Mouse (Mus musculus) forebrain, embryonic 13.5 days (tissue): Measurements from ENCODE around the gene Rcc2. TPM values are rescaled to one million over a fixed set of nuclear protein-coding genes. Genes with fewer than 3 reads are reported as not detected.

Experiments used
- ATAC-seq: fragments of 200-750 bp; cut with Nextera tagmentation; 2 replicates; pipeline ENCODE4 v1.8.0; 2017
- H3K27ac ChIP-seq: fragments of 300-500 bp; sonication (generic); 2 replicates; pipeline ENCODE4 v1.5.1; 2015; ENCODE audit warnings: inconsistent platforms, mild to moderate bottlenecking, moderate library complexity
- H3K27me3 ChIP-seq: fragments of 300-500 bp; sonication (generic); 2 replicates; pipeline ENCODE4 v1.6.1; 2015; ENCODE audit warnings: mild to moderate bottlenecking, inconsistent platforms
- H3K36me3 ChIP-seq: fragments of 300-500 bp; sonication (generic); 2 replicates; pipeline ENCODE4 v1.6.1; 2015; ENCODE audit warnings: mild to moderate bottlenecking, inconsistent platforms; ENCODE audit not compliant: poor library complexity, severe bottlenecking
- H3K4me1 ChIP-seq: fragments of 300-500 bp; sonication (generic); 2 replicates; pipeline ENCODE4 v1.6.1; 2015; ENCODE audit warnings: inconsistent platforms
- H3K4me2 ChIP-seq: fragments of 300-500 bp; sonication (generic); 2 replicates; pipeline ENCODE4 v1.6.1; 2015; ENCODE audit warnings: inconsistent platforms, mild to moderate bottlenecking, moderate library complexity
- H3K4me3 ChIP-seq: fragments of 300-500 bp; sonication (generic); 2 replicates; pipeline ENCODE4 v1.5.1; 2015; ENCODE audit warnings: mild to moderate bottlenecking, inconsistent platforms
- H3K9ac ChIP-seq: fragments of 300-500 bp; sonication (generic); 2 replicates; pipeline ENCODE4 v1.6.1; 2015; ENCODE audit warnings: mild to moderate bottlenecking, inconsistent platforms
- H3K9me3 ChIP-seq: fragments of 300-500 bp; sonication (generic); replicated peaks from 2 replicates; pipeline ENCODE4 v1.6.1; 2016; ENCODE audit warnings: inconsistent platforms
- WGBS: fragments of 180-500 bp; shearing (Covaris S2); methylation state at CpG from one replicate; pipeline ENCODE4 v1.1.7; 2015; 5-methylcytosine and 5-hydroxymethylcytosine counted together
- polyA plus RNA-seq: library from polyadenylated mRNA; unstranded; fragments of >200 nt; fragmentation: Nextera tagmentation; extraction: Ambion mirVana; gene quantifications from 2 replicates; pipeline ENCODE4 v1.2.1, GENCODE M21; 2015

Gene Rcc2
- 34.0 and 35.5 TPM in 2 replicates for polyA plus RNA-seq

DNA sequence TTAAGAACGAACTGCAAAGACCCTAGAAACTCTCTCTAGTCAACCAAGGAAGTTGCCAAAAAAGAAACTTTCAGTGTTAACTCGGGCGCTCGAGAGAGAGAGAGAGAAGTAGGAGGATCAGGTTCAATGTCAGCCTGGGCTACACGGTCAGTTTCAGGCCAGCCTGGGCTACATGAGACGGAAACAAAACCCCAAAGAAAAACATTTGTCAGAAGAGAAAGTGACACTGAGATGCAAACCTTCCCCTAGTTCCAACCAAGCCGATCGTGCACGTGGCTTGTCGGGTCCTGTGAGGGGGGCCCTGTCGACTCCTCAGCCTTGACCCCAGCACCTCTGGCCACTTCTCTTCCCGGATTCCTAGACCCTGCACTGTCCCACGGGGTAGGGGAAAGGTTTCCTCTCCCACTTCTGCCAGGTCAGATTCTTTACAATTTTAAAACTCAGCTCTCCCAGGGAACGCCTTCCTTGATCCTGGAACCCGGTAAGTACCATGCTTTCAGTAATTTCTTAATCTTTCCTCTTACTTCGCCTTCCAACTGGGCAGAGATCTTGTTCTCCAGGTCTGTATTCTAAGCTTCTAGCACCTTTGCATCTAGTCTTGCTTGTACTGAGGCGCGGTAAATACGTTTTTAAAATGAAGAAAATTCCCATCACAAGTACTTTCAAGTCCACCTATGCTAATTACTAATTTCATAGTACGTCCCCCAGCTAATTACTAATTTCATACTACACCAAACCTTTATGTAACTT is at the start of gene Rcc2:
Gene Rcc2 (plus strand): TSS at position 273 of the 750 bp plus-strand sequence.
- H3K36me3 ChIP-seq: peaks cover 14% of the 10 kb centered on the region
- no peak for ATAC-seq

DNA sequence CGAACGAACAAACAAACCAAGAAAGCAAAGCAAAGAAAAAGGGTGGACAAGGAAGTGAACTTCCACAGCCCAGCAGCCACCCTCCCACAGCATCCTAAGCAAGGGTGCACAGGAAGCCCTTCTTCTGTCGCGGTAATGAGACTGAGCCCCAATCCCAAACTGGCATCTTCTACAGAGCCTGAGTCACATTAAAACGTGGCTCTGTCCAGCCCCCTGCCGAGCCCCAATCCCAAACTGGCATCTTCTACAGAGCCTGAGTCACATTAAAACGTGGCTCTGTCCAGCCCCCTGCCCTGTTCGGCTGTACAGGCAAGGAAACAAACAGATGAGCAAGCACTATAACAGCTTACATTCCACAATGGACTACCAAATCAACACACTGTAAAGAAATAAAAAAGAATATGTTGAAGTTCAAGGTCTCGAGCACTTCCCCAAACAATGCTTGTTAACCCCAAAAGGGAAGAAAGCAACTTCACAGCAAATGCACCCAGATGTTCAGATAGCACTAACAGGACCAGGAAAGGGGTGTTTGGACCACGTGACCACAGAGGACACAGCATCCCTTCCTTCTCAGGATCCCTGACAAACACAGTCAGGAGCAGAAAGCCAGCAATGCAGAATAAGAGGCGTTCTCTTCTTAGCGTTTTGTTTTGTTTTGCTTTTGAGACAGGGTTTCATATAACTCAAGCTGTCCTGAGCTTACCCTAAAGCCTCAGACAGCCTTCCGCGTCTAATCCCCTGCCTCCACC is 46.3 kb upstream of the Rcc2 start:
- Histone ChIP-seq H3K9me3 (no peaks in the 10 kb centered on the region), H3K36me3 (no peaks in the 10 kb centered on the region), H3K27ac (no peak overlapping the region), H3K4me3 (no peak overlapping the region), H3K4me1 (peaks cover 45% of the 10 kb centered on the region), H3K9ac (no peak overlapping the region), H3K27me3 (no peaks in the 10 kb centered on the region), H3K4me2 (no peak overlapping the region)
- 54% methylated on average over 14 of the region's 14 CpGs for WGBS
- no peak for ATAC-seq

More for the DNA sequence above, at the start of gene Rcc2:
- H3K9me3 ChIP-seq: no peaks in the 10 kb centered on the region
- peak within 1 kb of the TSS; percentile 96 for H3K27ac ChIP-seq
- peak within 1 kb of the TSS; percentile 88 for H3K9ac ChIP-seq
- peaks cover 44% of the 10 kb centered on the region for H3K4me1 ChIP-seq
- peak within 1 kb of the TSS; percentile 73 for H3K4me3 ChIP-seq
- peaks cover 28% of the 10 kb centered on the region for H3K27me3 ChIP-seq
- H3K4me2 ChIP-seq: peak within 1 kb of the TSS; percentile 91
- WGBS: 7% methylated on average over 20 of the region's 20 CpGs

DNA sequence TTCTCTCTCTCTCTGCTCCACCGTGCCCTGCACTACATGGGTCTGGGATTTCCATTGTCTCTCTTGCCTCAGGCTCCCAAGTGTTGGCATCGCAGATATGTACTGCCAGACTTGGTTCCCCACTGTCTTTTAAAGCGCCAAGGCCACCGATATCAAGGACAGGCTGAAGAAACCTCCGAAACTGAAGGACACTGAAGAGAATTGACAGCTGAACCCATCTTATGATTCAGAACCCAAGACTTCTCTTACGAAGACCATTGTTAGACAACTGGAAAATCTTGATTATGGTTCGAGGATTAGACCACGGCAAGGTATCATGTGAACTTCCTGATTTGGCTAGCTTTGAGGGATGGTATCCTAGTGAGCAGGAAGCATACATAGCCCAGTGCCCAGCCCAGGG is 45.5 kb upstream of the Rcc2 start:
- no peak for ATAC-seq
- Histone ChIP-seq H3K9me3 (no peaks in the 10 kb centered on the region), H3K4me2 (no peak overlapping the region), H3K9ac (no peak overlapping the region), H3K4me1 (peaks cover 44% of the 10 kb centered on the region), H3K27ac (no peak overlapping the region), H3K36me3 (no peaks in the 10 kb centered on the region), H3K27me3 (no peaks in the 10 kb centered on the region), H3K4me3 (no peak overlapping the region)
- 72% methylated on average over 8 of the region's 8 CpGs for whole genome bisulfite sequencing

DNA sequence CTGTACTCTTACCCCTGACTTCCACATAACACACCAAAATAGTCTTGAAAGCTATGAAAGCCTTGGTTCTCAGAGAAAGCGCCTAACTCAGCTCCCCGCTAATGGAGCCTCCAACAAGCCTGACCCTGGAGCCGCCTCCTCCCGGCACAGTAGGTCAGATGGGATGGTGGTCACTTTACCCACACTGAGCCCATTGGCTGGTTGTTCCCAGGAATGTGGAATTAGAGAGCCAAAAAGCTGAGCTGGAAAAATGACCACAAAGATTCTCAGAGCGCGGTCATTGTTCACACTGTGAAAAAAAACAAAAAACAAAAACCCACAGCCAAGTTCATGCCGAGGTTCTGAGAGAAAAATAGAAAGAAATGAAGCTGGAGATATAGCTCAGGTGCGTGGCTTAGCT is 43.8 kb upstream of the Rcc2 start:
- Histone ChIP-seq H3K9me3 (no peaks in the 10 kb centered on the region), H3K27ac (peak overlapping the region; percentile 97), H3K27me3 (no peaks in the 10 kb centered on the region; the same call in 1 of the 2 replicates), H3K4me1 (peaks cover 44% of the 10 kb centered on the region), H3K4me3 (no peak overlapping the region), H3K4me2 (no peak overlapping the region), H3K36me3 (no peaks in the 10 kb centered on the region), H3K9ac (no peak overlapping the region)
- ATAC-seq: no peak
- WGBS: 54% methylated on average over 8 of the region's 8 CpGs

DNA sequence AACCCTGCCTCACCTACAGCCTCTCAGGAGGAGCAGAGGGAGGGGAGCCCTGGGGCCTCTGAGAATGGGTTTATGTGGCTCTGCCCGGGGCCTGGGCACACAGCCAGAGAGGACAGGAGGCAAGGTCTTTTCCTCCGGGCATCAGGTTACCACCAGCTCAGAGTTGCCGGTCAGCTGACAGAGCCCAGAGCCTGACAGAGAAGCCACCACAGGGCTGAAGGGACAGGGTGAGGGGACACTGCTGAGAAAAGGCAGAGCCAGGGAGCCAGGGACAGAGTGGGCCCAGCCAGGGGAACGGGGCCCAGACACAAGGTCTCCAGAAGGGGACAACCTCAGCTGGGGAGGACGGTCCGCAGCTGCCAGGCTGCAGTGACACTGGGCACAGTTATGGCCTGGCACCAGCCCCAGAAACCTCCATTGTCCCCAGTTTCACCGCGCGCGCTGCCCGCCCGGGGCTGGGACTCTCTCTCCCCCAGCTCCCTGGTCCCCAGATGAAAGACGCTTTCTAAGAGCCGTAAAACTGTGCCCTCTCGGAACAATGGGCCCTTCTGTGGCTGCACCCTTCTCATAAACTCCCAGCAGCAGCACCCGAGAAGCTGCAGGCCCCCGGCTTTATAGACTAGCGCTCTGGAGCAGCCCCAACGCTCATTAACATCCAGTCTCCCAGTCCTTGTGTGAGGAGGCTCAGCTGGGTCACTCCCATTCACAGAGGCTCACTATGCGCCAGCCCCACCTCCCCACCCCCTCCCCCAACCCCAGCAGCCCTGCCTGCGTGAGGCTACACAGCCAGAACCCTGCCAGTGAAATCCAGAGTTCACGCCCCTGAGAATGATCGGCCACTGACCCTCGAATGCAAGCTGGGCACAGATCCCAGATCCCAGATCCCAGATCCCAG is 42.4 kb upstream of the Rcc2 start:
- Histone ChIP-seq H3K4me3 (no peak overlapping the region), H3K4me1 (peaks cover 54% of the 10 kb centered on the region), H3K9ac (peak overlapping the region; percentile 58), H3K27ac (peak overlapping the region; percentile 97), H3K4me2 (peak overlapping the region; percentile 40), H3K9me3 (no peaks in the 10 kb centered on the region), H3K36me3 (no peaks in the 10 kb centered on the region), H3K27me3 (no peaks in the 10 kb centered on the region; the same call in 1 of the 2 replicates)
- under 1% methylated on average over 24 of the region's 24 CpGs for WGBS
- peak; percentile 92 for ATAC-seq

DNA sequence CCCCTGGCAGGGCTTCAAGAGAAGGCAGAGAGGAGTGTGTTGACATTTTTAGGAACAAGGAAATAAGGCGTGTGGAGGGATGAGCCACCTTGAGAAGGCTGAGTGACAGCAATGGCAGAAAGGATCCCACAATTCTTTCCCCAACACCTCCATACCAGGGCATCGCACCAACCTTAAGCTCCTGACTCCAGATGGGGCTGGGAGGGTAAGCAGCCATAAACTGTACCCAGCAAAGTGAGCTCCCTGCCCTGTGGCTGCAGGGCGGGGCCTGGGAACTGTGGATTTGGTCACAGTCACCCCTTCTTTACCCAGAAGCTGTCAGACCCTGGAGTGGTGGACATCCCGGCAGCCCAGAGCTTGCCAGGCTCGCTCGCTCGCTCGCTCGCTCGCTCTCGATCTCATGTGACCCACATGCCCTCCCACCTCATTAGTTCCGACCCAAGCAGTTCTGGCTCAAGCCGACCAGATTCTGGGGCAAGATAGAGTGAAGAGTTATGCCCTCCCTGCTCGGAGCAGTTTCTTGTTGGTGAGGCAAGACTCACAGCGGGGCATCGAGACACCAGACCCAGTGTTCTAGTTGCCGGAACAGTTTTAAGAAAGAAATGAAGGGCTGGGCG is 38.8 kb upstream of the Rcc2 start:
- Histone ChIP-seq H3K4me3 (no peak overlapping the region), H3K27me3 (no peaks in the 10 kb centered on the region; the same call in 1 of the 2 replicates), H3K9me3 (no peaks in the 10 kb centered on the region), H3K27ac (no peak overlapping the region), H3K9ac (no peak overlapping the region), H3K36me3 (no peaks in the 10 kb centered on the region), H3K4me1 (peaks cover 50% of the 10 kb centered on the region), H3K4me2 (no peak overlapping the region)
- WGBS: 78% methylated on average over 18 of the region's 18 CpGs
- no peak for ATAC-seq

DNA sequence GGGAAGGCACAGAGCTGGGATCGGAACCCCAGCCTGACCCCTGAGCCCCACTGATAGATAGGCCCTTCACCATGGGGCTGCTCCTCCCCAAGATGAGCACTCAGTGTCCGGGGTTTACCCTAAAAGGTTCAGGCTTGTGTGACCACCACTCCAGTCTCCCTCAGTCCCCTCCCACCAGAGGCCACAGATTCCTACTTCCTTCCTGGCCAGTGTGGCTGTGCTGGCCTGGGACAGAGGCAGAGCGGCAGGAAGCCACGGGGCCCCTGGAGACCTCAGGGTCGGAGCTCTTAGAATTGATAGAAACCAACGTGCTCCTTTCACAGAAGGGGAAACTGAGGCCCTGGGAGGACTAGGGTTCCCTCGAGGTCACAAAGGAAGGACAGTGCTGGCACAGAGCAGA is 37.9 kb upstream of the Rcc2 start:
- Histone ChIP-seq H3K4me2 (no peak overlapping the region), H3K9me3 (no peaks in the 10 kb centered on the region), H3K36me3 (no peaks in the 10 kb centered on the region), H3K4me3 (no peak overlapping the region), H3K9ac (no peak overlapping the region), H3K27ac (no peak overlapping the region), H3K27me3 (no peaks in the 10 kb centered on the region; the same call in 1 of the 2 replicates), H3K4me1 (peaks cover 40% of the 10 kb centered on the region)
- 43% methylated on average over 7 of the region's 7 CpGs for WGBS
- no peak for ATAC-seq

DNA sequence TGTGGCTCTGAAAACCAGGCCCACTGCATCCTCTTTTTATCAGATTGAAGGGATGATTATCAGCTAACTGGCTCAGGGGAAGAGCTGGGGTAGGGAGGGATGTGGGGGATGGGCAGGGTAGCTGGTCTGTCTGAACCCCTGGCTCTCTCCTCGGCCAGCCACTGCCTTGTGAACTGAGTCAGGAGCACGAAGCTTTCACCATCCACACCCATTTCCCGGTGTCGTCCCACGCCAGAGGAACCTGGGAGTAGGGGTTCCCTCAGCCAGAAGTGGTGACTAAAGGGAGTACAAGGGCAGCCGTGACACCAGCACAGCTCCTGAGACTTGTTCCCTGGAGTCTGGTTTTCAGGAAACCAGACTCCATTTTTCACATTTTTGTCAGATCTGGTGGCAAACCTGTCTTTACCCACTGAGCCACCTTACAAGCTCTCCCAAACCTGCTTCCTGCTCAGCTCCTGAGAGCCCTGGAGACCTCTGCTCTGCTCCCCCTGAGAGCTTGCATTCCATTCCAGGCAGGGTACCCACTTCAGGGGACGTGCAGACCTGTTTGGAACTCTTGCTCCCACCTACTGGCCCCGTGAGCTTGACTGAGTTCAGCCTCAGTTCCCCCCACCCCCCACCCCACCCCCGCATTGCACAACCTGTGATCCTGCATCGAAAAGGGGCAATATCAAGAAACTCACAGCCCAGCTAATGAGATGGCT is 37.3 kb upstream of the Rcc2 start:
- peaks cover 34% of the 10 kb centered on the region for H3K4me1 ChIP-seq
- H3K4me2 ChIP-seq: no peak overlapping the region
- no peak for ATAC-seq
- H3K9ac ChIP-seq: no peak overlapping the region
- 33% methylated on average over 10 of the region's 10 CpGs for WGBS
- no peaks in the 10 kb centered on the region for H3K36me3 ChIP-seq
- H3K27me3 ChIP-seq: no peaks in the 10 kb centered on the region; the same call in 1 of the 2 replicates
- no peaks in the 10 kb centered on the region for H3K9me3 ChIP-seq
- no peak overlapping the region for H3K27ac ChIP-seq
- H3K4me3 ChIP-seq: no peak overlapping the region

DNA sequence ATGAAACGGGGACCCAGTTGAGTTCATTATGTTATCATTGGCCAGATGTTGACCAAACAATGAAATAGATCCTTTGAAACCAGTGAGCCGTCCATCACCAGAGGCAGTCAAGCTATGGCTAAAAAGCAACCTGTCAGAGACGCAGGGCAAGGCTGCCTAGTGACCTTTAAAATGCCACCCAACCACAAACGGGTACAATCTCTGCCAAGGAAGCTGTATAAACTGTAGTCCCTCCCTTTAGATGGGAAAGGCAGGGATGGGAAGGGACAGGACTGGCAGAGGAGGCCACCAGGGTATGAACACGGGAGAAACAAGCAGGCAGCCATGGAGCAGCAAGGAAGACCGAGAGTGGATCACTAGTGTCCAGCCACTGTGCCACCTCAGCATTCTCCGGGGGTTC is 35.3 kb upstream of the Rcc2 start:
- H3K9ac ChIP-seq: no peak overlapping the region
- H3K36me3 ChIP-seq: no peaks in the 10 kb centered on the region
- ATAC-seq: no peak
- no peak overlapping the region for H3K4me3 ChIP-seq
- no peaks in the 10 kb centered on the region for H3K9me3 ChIP-seq
- no peak overlapping the region for H3K27ac ChIP-seq
- no peak overlapping the region for H3K4me2 ChIP-seq
- peaks cover 17% of the 10 kb centered on the region for H3K4me1 ChIP-seq
- 72% methylated on average over 7 of the region's 7 CpGs for WGBS
- no peaks in the 10 kb centered on the region; the same call in 1 of the 2 replicates for H3K27me3 ChIP-seq

DNA sequence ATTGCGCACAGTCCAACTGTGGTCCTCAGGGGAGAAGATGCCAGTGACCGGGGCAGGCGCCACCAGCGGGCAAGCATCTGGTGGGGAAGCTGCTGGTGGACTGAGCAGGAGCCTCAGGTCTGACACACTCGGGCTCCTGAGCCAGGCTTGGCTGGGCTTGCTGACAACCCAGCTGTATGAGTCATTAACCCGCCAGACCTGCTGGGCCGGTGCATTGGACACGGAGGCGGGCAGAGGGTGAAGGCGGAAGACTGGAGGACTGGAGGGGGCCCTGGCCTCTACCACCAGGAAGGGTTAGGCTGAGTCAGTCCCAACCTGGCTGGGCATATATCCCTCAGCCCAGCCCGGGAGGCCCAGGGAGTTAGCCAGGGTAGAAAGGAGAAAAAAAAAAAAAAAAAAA is 34.6 kb upstream of the Rcc2 start, which contains the start of gene Arhgef10l:
Gene Arhgef10l (minus strand): TSS at position 253 of the 400 bp plus-strand sequence.
- Histone ChIP-seq H3K9me3 (no peaks in the 10 kb centered on the region), H3K27ac (no peak within 1 kb of the TSS), H3K4me3 (no peak within 1 kb of the TSS), H3K4me1 (peaks cover 17% of the 10 kb centered on the region), H3K4me2 (no peak within 1 kb of the TSS), H3K27me3 (no peaks in the 10 kb centered on the region; the same call in 1 of the 2 replicates), H3K36me3 (no peaks in the 10 kb centered on the region), H3K9ac (no peak within 1 kb of the TSS)
- ATAC-seq: no peak
- WGBS: 81% methylated on average over 11 of the region's 11 CpGs

DNA sequence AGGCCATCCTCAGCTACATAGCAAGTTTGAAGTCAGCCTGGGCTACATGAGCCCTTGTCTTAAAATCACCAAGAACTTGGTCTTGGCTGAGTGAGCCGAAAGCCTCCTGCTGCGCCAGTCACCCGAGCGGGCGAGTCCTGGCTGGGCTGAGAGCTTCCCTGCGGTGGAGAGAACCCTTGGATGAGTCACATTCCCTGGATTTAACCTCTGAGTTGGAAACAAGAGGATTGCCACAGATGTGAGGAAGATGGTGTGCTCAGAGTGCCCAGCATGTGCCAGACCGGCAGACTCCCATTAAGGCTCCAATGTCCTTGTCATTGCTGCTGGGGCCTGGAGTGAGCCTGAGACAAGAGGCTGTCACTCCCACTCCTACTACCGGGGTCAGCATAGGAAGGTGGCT is 32.5 kb upstream of the Rcc2 start:
- Histone ChIP-seq H3K4me1 (peaks cover 7% of the 10 kb centered on the region), H3K36me3 (no peaks in the 10 kb centered on the region), H3K9ac (no peak overlapping the region), H3K9me3 (no peaks in the 10 kb centered on the region), H3K4me2 (no peak overlapping the region), H3K27me3 (no peaks in the 10 kb centered on the region), H3K4me3 (no peak overlapping the region), H3K27ac (no peak overlapping the region)
- no peak for ATAC-seq
- WGBS: 90% methylated on average over 8 of the region's 8 CpGs
